8 mouse cellular contexts compared by ENCODE assay signal in the genomic region with DNA sequence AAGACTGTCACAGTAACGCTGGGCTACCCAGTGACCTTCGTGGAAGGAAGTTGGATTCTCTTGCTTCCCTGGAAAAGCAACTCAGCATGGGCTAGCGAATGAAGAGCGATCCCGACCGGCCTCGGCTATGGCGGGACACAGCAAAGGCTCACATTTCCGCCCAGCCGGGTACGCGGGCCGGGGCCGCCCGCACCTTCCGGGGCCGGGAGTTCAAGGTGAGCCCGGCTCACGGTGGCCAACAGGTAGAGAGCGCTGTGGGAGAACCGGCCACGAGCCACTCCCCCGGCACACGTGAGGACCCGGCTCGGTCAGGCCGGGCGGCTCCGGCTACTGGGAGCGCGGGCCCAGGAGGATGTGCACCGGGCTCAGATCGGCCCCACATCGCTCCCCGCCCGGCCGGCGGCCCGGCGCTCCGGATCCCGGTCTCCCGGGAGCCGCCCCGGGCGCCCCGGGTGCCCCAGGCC. TPM values are rescaled to one million over a fixed set of nuclear protein-coding genes. Genes with fewer than 3 reads are reported as not detected.
A peak's percentile ranks its signal among the peaks of the same experiment; 100 is the strongest.
DNase-seq lines count a peak whose midpoint lies in the region; ATAC-seq and TF ChIP-seq lines count a peak whose summit lies in the region.

No protein-coding gene starts in this region.

- H3K9ac ChIP-seq in lung, embryonic 14.5 days, result peak overlapping the region; percentile 83

- H3K27ac ChIP-seq in lung, embryonic 14.5 days (ENCODE audit: low read depth), result peak overlapping the region; percentile 91

- peaks cover 21% of the 10 kb centered on the region for H3K4me1 ChIP-seq in lung, embryonic 14.5 days (ENCODE audit: insufficient read depth)

- peak; percentile 35 to 52 for DNase-seq in heart, adult 18-20 months
- no peak for DNase-seq in heart, postnatal 25 days (ENCODE audit: low spot score)
- DNase-seq in adrenal gland, postnatal 10 days, result peak; percentile 54
- peak; percentile 27 for DNase-seq in gastrocnemius, postnatal 14 days
- peak; percentile 62 for DNase-seq in kidney, adult 18-20 months
- DNase-seq in lung, embryonic 14.5 days, result peak; percentile 46
- peak; percentile 18 for DNase-seq in ovary, postnatal 14 days (ENCODE audit: low spot score)
- no peak for DNase-seq in left cerebral cortex, postnatal 14 days (ENCODE audit: low spot score in 2 of 2)

- no peak for TF ChIP-seq CTCF in lung, embryonic 14.5 days (IDR thresholded peaks at IDR 0.05; ENCODE audit: low read depth)

- peak overlapping the region; percentile 76 for H3K4me3 ChIP-seq in lung, embryonic 14.5 days (ENCODE audit: low read depth, low read length)

- H3K4me2 ChIP-seq in lung, embryonic 14.5 days, result peak overlapping the region; percentile 80

- H3K36me3 ChIP-seq in lung, embryonic 14.5 days (ENCODE audit: insufficient read depth), result no peaks in the 10 kb centered on the region

- no peaks in the 10 kb centered on the region for H3K27me3 ChIP-seq in lung, embryonic 14.5 days (ENCODE audit: insufficient read depth, low read length)

- H3K9me3 ChIP-seq in lung, embryonic 14.5 days (ENCODE audit: low read depth, low read length), result no peaks in the 10 kb centered on the region

- peak; percentile 60 for ATAC-seq in lung, embryonic 14.5 days (ENCODE audit: insufficient read depth)

- WGBS in lung, embryonic 14.5 days, result under 1% methylated on average over 39 of the region's 47 CpGs

- intact Hi-C loops in heart, postnatal 25 days (cut with DNase I), result loop anchor here (5.0 kb wide), 1 partner anchor 53 kb away; no protein-coding TSS in a partner anchor
- intact Hi-C loops in gastrocnemius, postnatal 14 days (cut with DNase I; ENCODE audit: low total_unique reads), result no loop called here
- intact Hi-C loops in left cerebral cortex, postnatal 14 days (cut with DNase I), result no loop called here

RNA-seq across cellular contexts. Expression of a gene that starts 0.5 kb away (rescaled TPM):
- total RNA-seq in heart, adult 18-20 months (2021), result 10 to 100 TPM; 19.8 to 21.3 TPM
- 10 to 100 TPM; 31.0 to 34.9 TPM for total RNA-seq in heart, postnatal 25 days (2021)
- 10 to 100 TPM; 35.7 to 35.8 TPM for total RNA-seq in adrenal gland, postnatal 10 days (2021)
- 10 to 100 TPM; 31.6 to 39.6 TPM for total RNA-seq in gastrocnemius, postnatal 14 days (2021)
- 7.5 and 7.9 TPM in 2 replicates for polyA plus RNA-seq in lung, embryonic 14.5 days (2014; fragmentation: Nextera tagmentation; extraction: Ambion mirVana)
- 10 to 100 TPM; 40.8 to 47.1 TPM for total RNA-seq in left cerebral cortex, postnatal 14 days (2021)

Comparison
In these comparisons a context has a peak if more than half of its experiments do, and no peak if none do; other contexts are left out.
1. DNase-seq: peak in heart, adult 18-20 months (2 of 2), adrenal gland, postnatal 10 days (single experiment), gastrocnemius, postnatal 14 days (single experiment), kidney, adult 18-20 months (single experiment), lung, embryonic 14.5 days (single experiment) and ovary, postnatal 14 days (single experiment); none in heart, postnatal 25 days (single experiment) and left cerebral cortex, postnatal 14 days (0 of 2).